Mouse (Mus musculus): ENCODE measurements around the gene Gm11937. TPM values are rescaled to one million over a fixed set of nuclear protein-coding genes. Genes with fewer than 3 reads are reported as not detected.

Gm11937 gene
- not detected for polyA plus RNA-seq (2014; fragmentation: Illumina TruSeq; extraction: RNeasy Lipid Tissue Mini Kit (QIAGEN cat#74804); ENCODE audit: low read depth, low replicate concordance)

GRCm38 (mm10) chr11:99610089-99610488 lies at the start of gene Gm11937:
Gene Gm11937 (minus strand): TSS chr11:99610189.

GRCm38 (mm10) chr11:99658467-99659010 lies 48.5 kb upstream of the Gm11937 start, which contains the start of gene Gm11563:
Gene Gm11563 (minus strand): TSS chr11:99658960.

DNA sequence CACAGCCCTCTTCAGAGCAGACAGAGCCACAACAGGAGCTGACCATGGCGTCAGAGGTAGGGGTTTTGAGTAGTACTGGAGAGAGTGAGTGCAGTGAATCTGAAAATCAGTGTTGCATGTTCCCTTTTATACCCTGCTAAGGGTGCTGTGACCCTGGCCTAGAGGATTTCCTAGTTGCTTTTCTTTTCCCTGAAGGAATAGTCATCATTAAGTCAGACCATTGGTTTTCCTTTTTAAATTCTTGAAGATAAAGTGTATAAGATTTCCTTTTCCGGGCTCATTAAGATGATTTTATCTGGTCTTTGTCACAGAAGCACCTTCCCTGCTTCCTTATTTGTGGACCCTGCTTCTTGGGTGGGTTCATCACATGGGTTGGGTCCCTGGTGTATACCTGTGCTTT lies 40.1 kb upstream of the Gm11937 start, which contains the start of gene Gm11555:
Gm11555 (minus strand) TSS at position 101 of the 400 bp plus-strand sequence.

DNA sequence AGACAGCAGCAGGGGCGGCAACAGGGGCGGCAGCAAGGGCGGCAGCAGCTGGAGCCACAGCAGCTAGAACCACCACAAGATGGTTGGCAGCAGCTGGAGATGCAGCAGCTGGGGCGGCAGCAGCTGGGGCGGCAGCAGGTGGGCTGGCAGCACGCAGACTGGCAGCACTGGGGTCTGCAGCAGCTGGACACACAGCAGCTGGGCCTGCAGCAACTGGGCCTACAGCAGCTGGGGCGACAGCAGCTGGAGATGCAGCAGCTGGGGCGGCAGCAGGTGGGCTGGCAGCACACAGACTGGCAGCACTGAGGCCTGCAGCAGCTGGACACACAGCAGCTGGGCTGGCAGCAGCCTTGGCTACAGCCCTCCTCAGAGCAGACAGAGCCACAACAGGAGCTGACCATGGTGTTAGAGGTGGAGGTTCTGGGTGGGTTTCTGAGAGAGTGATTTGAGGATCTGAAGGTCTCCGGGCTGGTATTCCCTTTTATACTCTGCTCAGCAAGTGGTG lies 33.7 kb upstream of the Gm11937 start, which contains the start of gene Krtap4-7:
Krtap4-7 (minus strand) TSS at position 455 of the 505 bp plus-strand sequence.

DNA sequence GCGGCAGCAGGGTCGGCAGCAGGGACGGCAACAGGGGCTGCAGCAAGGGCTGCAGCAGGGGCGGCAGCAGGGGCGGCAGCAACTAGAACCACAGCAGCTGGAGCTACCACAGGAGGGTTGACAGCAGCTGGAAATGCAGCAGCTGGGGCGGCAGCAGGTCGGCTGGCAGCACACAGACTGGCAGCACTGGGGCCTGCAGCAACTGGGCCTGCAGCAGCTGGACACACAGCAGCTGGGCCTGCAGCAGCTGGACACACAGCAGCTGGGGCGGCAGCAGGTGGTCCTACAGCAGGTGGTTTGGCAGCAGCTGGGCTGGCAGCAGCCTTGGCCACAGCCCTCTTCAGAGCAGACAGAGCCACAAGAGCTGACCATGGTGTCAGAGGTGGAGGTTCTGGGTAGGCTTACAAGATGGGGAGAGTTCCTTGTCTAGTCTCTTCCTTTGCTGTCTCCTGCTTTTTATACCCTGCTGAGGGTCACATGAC lies 24.7 kb upstream of the Gm11937 start, which contains the start of gene Krtap4-2:
Krtap4-2 (minus strand) TSS at position 432 of the 482 bp plus-strand sequence.

GRCm38 (mm10) chr11:99628138-99628537 lies 18.1 kb upstream of the Gm11937 start, which contains the start of gene Krtap4-1:
Gene Krtap4-1 (minus strand): TSS chr11:99628238.

DNA sequence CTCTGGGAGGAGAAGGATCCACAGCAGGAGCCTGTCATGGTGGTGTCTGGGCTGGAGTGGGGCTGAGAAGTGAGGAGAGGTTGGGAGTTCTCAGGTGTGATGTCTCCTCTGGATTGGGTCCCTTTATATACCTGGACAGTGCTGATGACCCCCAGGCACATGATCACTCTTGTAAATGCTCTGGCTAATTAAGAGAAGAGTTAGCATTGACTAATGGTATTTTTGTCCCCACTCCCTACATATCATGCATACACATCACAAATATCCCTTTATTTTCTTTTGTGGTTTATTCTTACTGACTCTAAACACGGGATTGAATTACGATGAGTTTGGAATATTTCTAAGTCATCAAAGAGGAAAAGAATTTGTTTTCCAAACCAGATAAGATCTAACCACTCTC lies 10.3 kb upstream of the Gm11937 start, which contains the start of gene Gm11562:
Gm11562 (minus strand) TSS at position 101 of the 400 bp plus-strand sequence.

GRCm38 (mm10) chr11:99614796-99615363 lies 4.9 kb upstream of the Gm11937 start, which contains the start of gene Krtap2-4:
Gene Krtap2-4 (minus strand): TSS chr11:99614846.

GRCm38 (mm10) chr11:99603208-99603607 lies 6.8 kb downstream of the Gm11937 start, which contains the start of gene Gm11938:
Gene Gm11938 (minus strand): TSS chr11:99603308.

DNA sequence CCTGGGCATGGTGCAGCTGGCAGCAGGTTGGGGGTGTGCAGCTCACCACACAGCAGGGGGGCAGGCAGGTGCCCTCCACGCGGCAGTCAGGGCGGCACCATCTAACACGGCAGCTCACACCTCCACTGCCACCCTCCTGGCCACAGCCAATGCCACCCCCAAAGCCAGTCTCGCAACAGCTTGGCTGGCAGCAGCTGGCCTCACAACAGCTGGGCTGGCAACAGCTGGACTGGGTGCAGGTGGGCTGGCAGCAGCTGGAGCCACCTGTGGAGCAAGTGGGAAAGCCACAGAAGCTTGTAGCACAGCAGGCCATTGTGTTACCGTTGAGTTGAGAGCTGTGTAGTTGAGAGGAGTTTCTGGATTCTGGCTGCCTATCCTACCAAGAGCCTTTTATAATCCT lies 12.2 kb downstream of the Gm11937 start, which contains the start of gene Krtap9-3:
Krtap9-3 (minus strand) TSS at position 364 of the 400 bp plus-strand sequence.

DNA sequence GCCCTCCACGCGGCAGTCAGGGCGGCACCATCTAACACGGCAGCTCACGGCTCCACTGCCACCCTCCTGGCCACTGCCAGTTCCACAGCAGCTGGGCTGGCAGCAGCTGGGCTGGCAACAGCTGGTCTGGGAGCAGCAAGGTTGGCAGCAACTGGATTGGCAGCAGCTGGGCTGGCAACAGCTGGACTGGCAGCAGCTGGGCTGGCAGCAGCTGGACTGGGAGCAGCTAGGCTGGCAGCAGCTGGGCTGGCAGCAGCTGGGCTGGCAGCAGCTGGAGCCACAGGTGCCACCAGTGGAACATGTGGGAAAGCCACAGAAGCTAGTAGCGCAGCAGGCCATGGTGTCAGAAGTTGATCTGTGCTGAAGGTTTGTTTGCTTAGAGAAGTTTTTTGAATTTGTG lies 19.0 kb downstream of the Gm11937 start, which contains the start of gene Krtap1-3:
Krtap1-3 (minus strand) TSS at position 359 of the 400 bp plus-strand sequence.

DNA sequence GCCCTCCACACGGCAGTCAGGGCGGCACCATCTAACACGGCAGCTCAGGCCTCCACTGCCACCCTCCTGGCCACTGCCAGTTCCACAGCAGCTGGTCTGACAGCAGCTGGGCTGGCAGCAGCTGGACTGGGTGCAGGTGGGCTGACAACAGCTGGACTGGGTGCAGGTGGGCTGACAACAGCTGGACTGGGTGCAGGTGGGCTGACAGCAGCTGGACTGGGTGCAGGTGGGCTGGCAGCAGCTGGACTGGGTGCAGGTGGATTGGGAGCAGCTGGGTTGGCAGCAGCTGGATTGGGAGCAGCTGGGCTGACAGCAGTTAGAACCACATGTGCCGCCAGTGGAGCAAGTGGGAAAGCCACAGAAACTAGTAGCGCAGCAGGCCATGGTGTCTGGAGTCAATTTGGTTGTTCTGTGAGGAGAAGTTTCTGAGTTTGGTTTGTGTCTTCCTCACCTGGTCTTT lies 26.7 kb downstream of the Gm11937 start, which contains the start of gene Krtap1-4:
Krtap1-4 (minus strand) TSS at position 410 of the 460 bp plus-strand sequence.

DNA sequence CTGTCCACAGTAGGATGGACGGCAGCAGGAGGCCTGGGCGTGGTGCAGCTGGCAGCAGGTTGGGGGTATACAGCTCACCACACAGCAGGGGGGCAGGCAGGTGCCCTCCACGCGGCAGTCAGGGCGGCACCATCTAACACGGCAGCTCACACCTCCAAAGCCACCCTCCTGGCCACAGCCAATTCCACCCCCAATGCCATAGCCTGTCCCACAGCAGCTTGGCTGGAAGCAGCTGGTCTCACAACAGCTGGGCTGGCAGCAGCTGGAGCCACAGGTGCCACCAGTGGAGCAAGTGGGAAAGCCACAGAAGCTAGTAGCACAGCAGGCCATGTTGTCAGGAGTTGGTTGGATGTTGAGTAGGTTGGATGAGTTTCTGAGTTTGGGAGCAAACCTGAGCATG lies 29.4 kb downstream of the Gm11937 start, which contains the start of gene Krtap1-5:
Krtap1-5 (minus strand) TSS at position 381 of the 400 bp plus-strand sequence.

DNA sequence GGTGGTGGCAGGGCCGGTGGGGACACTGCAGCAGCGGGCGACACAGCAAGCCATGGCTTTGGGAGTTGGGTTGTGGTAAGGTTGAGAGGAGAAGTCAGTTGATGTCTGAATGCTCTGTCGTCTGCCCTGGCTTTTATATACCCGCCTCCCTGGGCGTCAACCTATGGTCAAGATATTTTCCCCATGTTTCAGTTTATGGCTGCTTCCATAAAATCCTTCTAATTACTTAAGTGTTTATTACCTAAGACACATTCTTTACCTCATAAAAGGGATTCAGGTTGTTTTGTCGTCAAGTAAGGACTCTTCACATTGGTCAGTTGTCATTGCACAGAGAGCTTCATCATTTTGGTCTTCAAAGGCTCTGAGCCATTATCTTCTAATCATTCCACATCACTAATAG lies 43.5 kb downstream of the Gm11937 start, which contains the start of gene Krtap3-1:
Krtap3-1 (minus strand) TSS at position 101 of the 400 bp plus-strand sequence.

Other genes starting within 250 kb of the Gm11937 start
- not detected for gene Krt28, start 235.3 kb downstream of the Gm11937 start, polyA plus RNA-seq (2014; fragmentation: Illumina TruSeq; extraction: RNeasy Lipid Tissue Mini Kit (QIAGEN cat#74804); ENCODE audit: low read depth, low replicate concordance)
- 20.3 TPM for gene Krt10, start 220.8 kb downstream of the Gm11937 start, polyA plus RNA-seq (2014; fragmentation: Illumina TruSeq; extraction: RNeasy Lipid Tissue Mini Kit (QIAGEN cat#74804); ENCODE audit: low read depth, low replicate concordance)
- gene Krt12, start 187.9 kb downstream of the Gm11937 start, polyA plus RNA-seq (2014; fragmentation: Illumina TruSeq; extraction: RNeasy Lipid Tissue Mini Kit (QIAGEN cat#74804); ENCODE audit: low read depth, low replicate concordance), result not detected
- 0.53 TPM for gene Krt20, start 172.0 kb downstream of the Gm11937 start, polyA plus RNA-seq (2014; fragmentation: Illumina TruSeq; extraction: RNeasy Lipid Tissue Mini Kit (QIAGEN cat#74804); ENCODE audit: low read depth, low replicate concordance)
- gene Krt23, start 117.1 kb downstream of the Gm11937 start, polyA plus RNA-seq (2014; fragmentation: Illumina TruSeq; extraction: RNeasy Lipid Tissue Mini Kit (QIAGEN cat#74804); ENCODE audit: low read depth, low replicate concordance), result 2.7 TPM
- gene Krt39, start 88.9 kb downstream of the Gm11937 start, polyA plus RNA-seq (2014; fragmentation: Illumina TruSeq; extraction: RNeasy Lipid Tissue Mini Kit (QIAGEN cat#74804); ENCODE audit: low read depth, low replicate concordance), result not detected
- not detected for gene Krt40, start 67.0 kb downstream of the Gm11937 start, polyA plus RNA-seq (2014; fragmentation: Illumina TruSeq; extraction: RNeasy Lipid Tissue Mini Kit (QIAGEN cat#74804); ENCODE audit: low read depth, low replicate concordance)
- not detected for gene Krtap3-3, start 59.3 kb downstream of the Gm11937 start, polyA plus RNA-seq (2014; fragmentation: Illumina TruSeq; extraction: RNeasy Lipid Tissue Mini Kit (QIAGEN cat#74804); ENCODE audit: low read depth, low replicate concordance)
- gene Krtap3-2, start 53.3 kb downstream of the Gm11937 start, polyA plus RNA-seq (2014; fragmentation: Illumina TruSeq; extraction: RNeasy Lipid Tissue Mini Kit (QIAGEN cat#74804); ENCODE audit: low read depth, low replicate concordance), result not detected
- gene Gm11939, start 50.7 kb downstream of the Gm11937 start, polyA plus RNA-seq (2014; fragmentation: Illumina TruSeq; extraction: RNeasy Lipid Tissue Mini Kit (QIAGEN cat#74804); ENCODE audit: low read depth, low replicate concordance), result not detected
- gene Krtap3-1, start 43.6 kb downstream of the Gm11937 start, polyA plus RNA-seq (2014; fragmentation: Illumina TruSeq; extraction: RNeasy Lipid Tissue Mini Kit (QIAGEN cat#74804); ENCODE audit: low read depth, low replicate concordance), result not detected
- not detected for gene Krtap1-5, start 29.2 kb downstream of the Gm11937 start, polyA plus RNA-seq (2014; fragmentation: Illumina TruSeq; extraction: RNeasy Lipid Tissue Mini Kit (QIAGEN cat#74804); ENCODE audit: low read depth, low replicate concordance)
- not detected for gene Krtap1-4, start 26.5 kb downstream of the Gm11937 start, polyA plus RNA-seq (2014; fragmentation: Illumina TruSeq; extraction: RNeasy Lipid Tissue Mini Kit (QIAGEN cat#74804); ENCODE audit: low read depth, low replicate concordance)
- not detected for gene Krtap1-3, start 18.9 kb downstream of the Gm11937 start, polyA plus RNA-seq (2014; fragmentation: Illumina TruSeq; extraction: RNeasy Lipid Tissue Mini Kit (QIAGEN cat#74804); ENCODE audit: low read depth, low replicate concordance)
- not detected for gene Krtap9-3, start 12.1 kb downstream of the Gm11937 start, polyA plus RNA-seq (2014; fragmentation: Illumina TruSeq; extraction: RNeasy Lipid Tissue Mini Kit (QIAGEN cat#74804); ENCODE audit: low read depth, low replicate concordance)
- gene Gm11938, start 6.9 kb downstream of the Gm11937 start, polyA plus RNA-seq (2014; fragmentation: Illumina TruSeq; extraction: RNeasy Lipid Tissue Mini Kit (QIAGEN cat#74804); ENCODE audit: low read depth, low replicate concordance), result not detected
- not detected for gene Krtap2-4, start 4.7 kb upstream of the Gm11937 start, polyA plus RNA-seq (2014; fragmentation: Illumina TruSeq; extraction: RNeasy Lipid Tissue Mini Kit (QIAGEN cat#74804); ENCODE audit: low read depth, low replicate concordance)
- gene Gm11562, start 10.2 kb upstream of the Gm11937 start, polyA plus RNA-seq (2014; fragmentation: Illumina TruSeq; extraction: RNeasy Lipid Tissue Mini Kit (QIAGEN cat#74804); ENCODE audit: low read depth, low replicate concordance), result not detected
- gene Krtap4-1, start 18.0 kb upstream of the Gm11937 start, polyA plus RNA-seq (2014; fragmentation: Illumina TruSeq; extraction: RNeasy Lipid Tissue Mini Kit (QIAGEN cat#74804); ENCODE audit: low read depth, low replicate concordance), result not detected
- gene Krtap4-2, start 24.9 kb upstream of the Gm11937 start, polyA plus RNA-seq (2014; fragmentation: Illumina TruSeq; extraction: RNeasy Lipid Tissue Mini Kit (QIAGEN cat#74804); ENCODE audit: low read depth, low replicate concordance), result not detected
- gene Krtap4-7, start 33.9 kb upstream of the Gm11937 start, polyA plus RNA-seq (2014; fragmentation: Illumina TruSeq; extraction: RNeasy Lipid Tissue Mini Kit (QIAGEN cat#74804); ENCODE audit: low read depth, low replicate concordance), result not detected
- not detected for gene Gm11555, start 40.0 kb upstream of the Gm11937 start, polyA plus RNA-seq (2014; fragmentation: Illumina TruSeq; extraction: RNeasy Lipid Tissue Mini Kit (QIAGEN cat#74804); ENCODE audit: low read depth, low replicate concordance)
- not detected for gene Gm11563, start 48.8 kb upstream of the Gm11937 start, polyA plus RNA-seq (2014; fragmentation: Illumina TruSeq; extraction: RNeasy Lipid Tissue Mini Kit (QIAGEN cat#74804); ENCODE audit: low read depth, low replicate concordance)
- gene Krtap4-6, start 55.8 kb upstream of the Gm11937 start, polyA plus RNA-seq (2014; fragmentation: Illumina TruSeq; extraction: RNeasy Lipid Tissue Mini Kit (QIAGEN cat#74804); ENCODE audit: low read depth, low replicate concordance), result not detected
- not detected for gene Gm14190, start 80.6 kb upstream of the Gm11937 start, polyA plus RNA-seq (2014; fragmentation: Illumina TruSeq; extraction: RNeasy Lipid Tissue Mini Kit (QIAGEN cat#74804); ENCODE audit: low read depth, low replicate concordance)
- not detected for gene Gm14180, start 124.1 kb upstream of the Gm11937 start, polyA plus RNA-seq (2014; fragmentation: Illumina TruSeq; extraction: RNeasy Lipid Tissue Mini Kit (QIAGEN cat#74804); ENCODE audit: low read depth, low replicate concordance)
- not detected for gene Gm11595, start 162.7 kb upstream of the Gm11937 start, polyA plus RNA-seq (2014; fragmentation: Illumina TruSeq; extraction: RNeasy Lipid Tissue Mini Kit (QIAGEN cat#74804); ENCODE audit: low read depth, low replicate concordance)
- gene Krtap4-8, start 170.5 kb upstream of the Gm11937 start, polyA plus RNA-seq (2014; fragmentation: Illumina TruSeq; extraction: RNeasy Lipid Tissue Mini Kit (QIAGEN cat#74804); ENCODE audit: low read depth, low replicate concordance), result not detected
- gene Krtap4-9, start 175.0 kb upstream of the Gm11937 start, polyA plus RNA-seq (2014; fragmentation: Illumina TruSeq; extraction: RNeasy Lipid Tissue Mini Kit (QIAGEN cat#74804); ENCODE audit: low read depth, low replicate concordance), result not detected
- gene Gm11596, start 183.3 kb upstream of the Gm11937 start, polyA plus RNA-seq (2014; fragmentation: Illumina TruSeq; extraction: RNeasy Lipid Tissue Mini Kit (QIAGEN cat#74804); ENCODE audit: low read depth, low replicate concordance), result not detected
- not detected for gene Gm11569, start 188.7 kb upstream of the Gm11937 start, polyA plus RNA-seq (2014; fragmentation: Illumina TruSeq; extraction: RNeasy Lipid Tissue Mini Kit (QIAGEN cat#74804); ENCODE audit: low read depth, low replicate concordance)
- not detected for gene Gm11554, start 194.3 kb upstream of the Gm11937 start, polyA plus RNA-seq (2014; fragmentation: Illumina TruSeq; extraction: RNeasy Lipid Tissue Mini Kit (QIAGEN cat#74804); ENCODE audit: low read depth, low replicate concordance)
- not detected for gene Krtap4-13, start 199.7 kb upstream of the Gm11937 start, polyA plus RNA-seq (2014; fragmentation: Illumina TruSeq; extraction: RNeasy Lipid Tissue Mini Kit (QIAGEN cat#74804); ENCODE audit: low read depth, low replicate concordance)
- not detected for gene Gm11564, start 205.5 kb upstream of the Gm11937 start, polyA plus RNA-seq (2014; fragmentation: Illumina TruSeq; extraction: RNeasy Lipid Tissue Mini Kit (QIAGEN cat#74804); ENCODE audit: low read depth, low replicate concordance)
- not detected for gene 2300003K06Rik, start 227.9 kb upstream of the Gm11937 start, polyA plus RNA-seq (2014; fragmentation: Illumina TruSeq; extraction: RNeasy Lipid Tissue Mini Kit (QIAGEN cat#74804); ENCODE audit: low read depth, low replicate concordance)
- not detected for gene Krtap4-16, start 241.4 kb upstream of the Gm11937 start, polyA plus RNA-seq (2014; fragmentation: Illumina TruSeq; extraction: RNeasy Lipid Tissue Mini Kit (QIAGEN cat#74804); ENCODE audit: low read depth, low replicate concordance)
- gene Gm11568, start 247.7 kb upstream of the Gm11937 start, polyA plus RNA-seq (2014; fragmentation: Illumina TruSeq; extraction: RNeasy Lipid Tissue Mini Kit (QIAGEN cat#74804); ENCODE audit: low read depth, low replicate concordance), result not detected